Mouse (Mus musculus) liver, embryonic 12.5 days (tissue): ENCODE measurements around the gene Cyb561. TPM values are rescaled to one million over a fixed set of nuclear protein-coding genes. Genes with fewer than 3 reads are reported as not detected.
A peak's percentile ranks its signal among the peaks of the same experiment; 100 is the strongest.

Experiments used
- ATAC-seq: fragments of 200-750 bp; cut with Nextera tagmentation; 2 replicates; pipeline ENCODE4 v1.8.0; 2017; ENCODE audit warnings: moderate number of reproducible peaks, mild to moderate bottlenecking, moderate library complexity
- H3K27ac ChIP-seq: fragments of 300-500 bp; sonication (generic); 2 replicates; pipeline ENCODE4 v1.5.1; 2016; ENCODE audit warnings: mild to moderate bottlenecking
- H3K27me3 ChIP-seq: fragments of 300-500 bp; sonication (generic); replicated peaks from 2 replicates; pipeline ENCODE4 v1.6.1; 2016; ENCODE audit warnings: mild to moderate bottlenecking, moderate library complexity
- H3K36me3 ChIP-seq: fragments of 300-500 bp; sonication (generic); 2 replicates; pipeline ENCODE4 v1.6.1; 2016; ENCODE audit warnings: mild to moderate bottlenecking, moderate library complexity
- H3K4me1 ChIP-seq: fragments of 300-500 bp; sonication (generic); 2 replicates; pipeline ENCODE4 v1.6.1; 2016
- H3K4me2 ChIP-seq: fragments of 300-500 bp; sonication (generic); 2 replicates; pipeline ENCODE4 v1.6.1; 2016; ENCODE audit warnings: mild to moderate bottlenecking, moderate library complexity
- H3K4me3 ChIP-seq: fragments of 300-500 bp; sonication (generic); 2 replicates; pipeline ENCODE4 v1.5.1; 2016; ENCODE audit warnings: mild to moderate bottlenecking, moderate library complexity
- H3K9ac ChIP-seq: fragments of 300-500 bp; sonication (generic); 2 replicates; pipeline ENCODE4 v1.6.1; 2016; ENCODE audit warnings: mild to moderate bottlenecking, moderate library complexity
- H3K9me3 ChIP-seq: fragments of 300-500 bp; sonication (generic); replicated peaks from 2 replicates; pipeline ENCODE4 v1.6.1; 2016; ENCODE audit warnings: mild to moderate bottlenecking, moderate library complexity
- WGBS: fragments of 180-500 bp; shearing (Covaris S2); methylation state at CpG from one replicate; pipeline ENCODE4 v1.1.7; 2016; ENCODE audit not compliant: insufficient replicate concordance; 5-methylcytosine and 5-hydroxymethylcytosine counted together
- polyA plus RNA-seq: library from polyadenylated mRNA; unstranded; fragments of >200 nt; fragmentation: Nextera tagmentation; extraction: Ambion mirVana; gene quantifications from 2 replicates; pipeline ENCODE4 v1.2.1, GENCODE M21; 2016

Gene Cyb561
- polyA plus RNA-seq, 1 experiment from 2014 or later = 1.9 TPM

GRCm38 (mm10) chr11:105911592-105912375, 41.4 kb downstream of the Cyb561 start:
- no peaks in the 10 kb centered on the region for H3K4me1 ChIP-seq
- H3K27ac ChIP-seq = no peak overlapping the region
- H3K4me3 ChIP-seq = no peak overlapping the region
- no peaks in the 10 kb centered on the region for H3K36me3 ChIP-seq
- H3K4me2 ChIP-seq = no peak overlapping the region
- 29% methylated on average over 4 of the region's 4 CpGs for WGBS
- no peaks in the 10 kb centered on the region for H3K27me3 ChIP-seq
- peak; percentile 46; the same call in 1 of the 2 replicates for ATAC-seq
- H3K9me3 ChIP-seq = no peaks in the 10 kb centered on the region
- H3K9ac ChIP-seq = no peak overlapping the region

- Histone ChIP-seq H3K36me3 (no peaks in the 10 kb centered on the region), H3K4me1 (no peaks in the 10 kb centered on the region), H3K27ac (no peak overlapping the region), H3K4me2 (no peak overlapping the region), H3K9ac (no peak overlapping the region), H3K4me3 (no peak overlapping the region), H3K27me3 (no peaks in the 10 kb centered on the region), H3K9me3 (no peaks in the 10 kb centered on the region)
- ATAC-seq = no peak
Measured at GRCm38 (mm10) chr11:105911149-105911548, 42.0 kb downstream of the Cyb561 start.

GRCm38 (mm10) chr11:105909617-105910016, 43.5 kb downstream of the Cyb561 start:
- Histone ChIP-seq H3K27ac (no peak overlapping the region), H3K36me3 (no peaks in the 10 kb centered on the region), H3K27me3 (no peaks in the 10 kb centered on the region), H3K4me2 (no peak overlapping the region), H3K4me3 (no peak overlapping the region), H3K9ac (no peak overlapping the region), H3K9me3 (no peaks in the 10 kb centered on the region), H3K4me1 (no peaks in the 10 kb centered on the region)
- WGBS = 64% methylated on average over 2 of the region's 2 CpGs
- no peak for ATAC-seq

- Histone ChIP-seq H3K27me3 (no peaks in the 10 kb centered on the region), H3K4me3 (no peak overlapping the region), H3K27ac (no peak overlapping the region), H3K36me3 (no peaks in the 10 kb centered on the region), H3K9me3 (no peaks in the 10 kb centered on the region), H3K9ac (no peak overlapping the region), H3K4me1 (no peaks in the 10 kb centered on the region), H3K4me2 (no peak overlapping the region)
- WGBS = 78% methylated on average over 8 of the region's 8 CpGs
- ATAC-seq = no peak
Measured at GRCm38 (mm10) chr11:105908926-105909325, 44.2 kb downstream of the Cyb561 start.

- H3K4me2 ChIP-seq = no peak overlapping the region
- H3K4me1 ChIP-seq = no peaks in the 10 kb centered on the region
- 79% methylated on average over 1 of the region's 1 CpGs for WGBS
- no peaks in the 10 kb centered on the region for H3K36me3 ChIP-seq
- H3K9ac ChIP-seq = no peak overlapping the region
- H3K27ac ChIP-seq = no peak overlapping the region
- no peaks in the 10 kb centered on the region for H3K27me3 ChIP-seq
- no peak overlapping the region for H3K4me3 ChIP-seq
- ATAC-seq = no peak
- H3K9me3 ChIP-seq = no peaks in the 10 kb centered on the region
Measured at GRCm38 (mm10) chr11:105907381-105907780, 45.8 kb downstream of the Cyb561 start.

- ATAC-seq = no peak
- H3K27me3 ChIP-seq = no peaks in the 10 kb centered on the region
Measured at GRCm38 (mm10) chr11:105905529-105906213, 47.5 kb downstream of the Cyb561 start.

GRCm38 (mm10) chr11:105902956-105903355, 50.2 kb downstream of the Cyb561 start:
- no peak for ATAC-seq
- no peak overlapping the region for H3K27ac ChIP-seq
- H3K36me3 ChIP-seq = 0 out of 2 replicates have a peak, but pooled peaks cover 2% of the 10 kb centered on the region
- H3K9me3 ChIP-seq = no peaks in the 10 kb centered on the region
- no peaks in the 10 kb centered on the region for H3K27me3 ChIP-seq
- no peaks in the 10 kb centered on the region for H3K4me1 ChIP-seq
- WGBS = 69% methylated on average over 1 of the region's 1 CpGs
- no peak overlapping the region for H3K4me2 ChIP-seq
- H3K9ac ChIP-seq = no peak overlapping the region
- H3K4me3 ChIP-seq = no peak overlapping the region

More at GRCm38 (mm10) chr11:105905529-105906213, 47.5 kb downstream of the Cyb561 start:
- 64% methylated on average over 4 of the region's 4 CpGs for WGBS
- H3K9ac ChIP-seq = no peak overlapping the region
- no peaks in the 10 kb centered on the region for H3K36me3 ChIP-seq
- H3K4me3 ChIP-seq = no peak overlapping the region
- no peaks in the 10 kb centered on the region for H3K4me1 ChIP-seq
- no peak overlapping the region for H3K27ac ChIP-seq
- no peak overlapping the region for H3K4me2 ChIP-seq
- no peaks in the 10 kb centered on the region for H3K9me3 ChIP-seq

- Histone ChIP-seq H3K9ac (no peak overlapping the region), H3K27me3 (no peaks in the 10 kb centered on the region), H3K9me3 (no peaks in the 10 kb centered on the region), H3K4me2 (no peak overlapping the region), H3K4me3 (no peak overlapping the region), H3K36me3 (0 out of 2 replicates have a peak, but pooled peaks cover 2% of the 10 kb centered on the region), H3K4me1 (no peaks in the 10 kb centered on the region), H3K27ac (no peak overlapping the region)
- WGBS = 50% methylated on average over 2 of the region's 2 CpGs
- no peak for ATAC-seq
Measured at GRCm38 (mm10) chr11:105901501-105901900, 51.6 kb downstream of the Cyb561 start.

GRCm38 (mm10) chr11:105899151-105899550, 54.0 kb downstream of the Cyb561 start:
- Histone ChIP-seq H3K27me3 (no peaks in the 10 kb centered on the region), H3K36me3 (0 out of 2 replicates have a peak, but pooled peaks cover 2% of the 10 kb centered on the region), H3K9ac (no peak overlapping the region), H3K4me3 (no peak overlapping the region), H3K4me2 (no peak overlapping the region), H3K9me3 (no peaks in the 10 kb centered on the region), H3K4me1 (no peaks in the 10 kb centered on the region), H3K27ac (no peak overlapping the region)
- ATAC-seq = no peak
- WGBS = 24% methylated on average over 1 of the region's 1 CpGs

GRCm38 (mm10) chr11:105887281-105887680, 65.9 kb downstream of the Cyb561 start:
- peaks cover 10% of the 10 kb centered on the region; the same call in 1 of the 2 replicates for H3K4me1 ChIP-seq
- no peak overlapping the region for H3K4me2 ChIP-seq
- H3K9me3 ChIP-seq = no peaks in the 10 kb centered on the region
- no peaks in the 10 kb centered on the region for H3K36me3 ChIP-seq
- H3K9ac ChIP-seq = no peak overlapping the region
- ATAC-seq = no peak
- no peak overlapping the region for H3K27ac ChIP-seq
- H3K27me3 ChIP-seq = no peaks in the 10 kb centered on the region
- 63% methylated on average over 1 of the region's 1 CpGs for WGBS
- H3K4me3 ChIP-seq = no peak overlapping the region

- Histone ChIP-seq H3K36me3 (no peaks in the 10 kb centered on the region), H3K4me1 (peaks cover 10% of the 10 kb centered on the region; the same call in 1 of the 2 replicates), H3K27me3 (no peaks in the 10 kb centered on the region), H3K9ac (no peak overlapping the region), H3K27ac (no peak overlapping the region), H3K4me3 (no peak overlapping the region), H3K4me2 (no peak overlapping the region), H3K9me3 (no peaks in the 10 kb centered on the region)
- 21% methylated on average over 1 of the region's 1 CpGs for WGBS
- ATAC-seq = peak; percentile 58; the same call in 1 of the 2 replicates
Measured at GRCm38 (mm10) chr11:105885558-105885957, 67.6 kb downstream of the Cyb561 start.
